In the genomic region with DNA sequence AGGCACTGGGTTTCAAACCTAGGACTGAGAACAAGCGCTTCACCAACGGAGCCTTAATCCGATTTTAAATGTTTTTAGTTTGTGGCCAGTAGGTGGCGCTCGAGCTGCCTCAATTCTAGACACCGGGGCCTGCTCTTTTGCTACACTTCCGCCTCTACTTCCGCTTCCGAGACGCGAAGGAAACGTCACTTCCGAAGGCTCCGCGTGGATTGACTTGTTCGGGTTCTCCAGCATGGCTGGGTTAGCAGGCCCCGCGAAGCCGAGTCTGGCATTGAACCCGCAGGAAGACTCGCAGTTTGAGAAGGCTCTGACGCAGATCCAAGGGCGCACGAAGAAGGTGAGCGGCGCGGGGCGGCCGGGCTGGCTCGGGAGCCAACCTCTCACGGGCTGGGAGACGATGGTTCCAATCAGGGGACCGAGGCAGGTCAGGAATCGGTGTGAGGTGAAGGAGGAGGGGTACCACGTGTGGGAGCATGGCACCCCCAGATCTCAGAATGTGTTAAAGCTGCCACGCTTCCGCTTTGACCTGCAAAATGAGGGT, we compare ENCODE assay signal across 8 mouse cellular contexts. TPM values are rescaled to one million over a fixed set of nuclear protein-coding genes. Genes with fewer than 3 reads are reported as not detected.
A peak's percentile ranks its signal among the peaks of the same experiment; 100 is the strongest.
DNase-seq lines count a peak whose midpoint lies in the region; ATAC-seq lines count a peak whose summit lies in the region.

A gene (plus strand): TSS at position 179 of the 541 bp plus-strand sequence.

- peak; percentile 90 for DNase-seq in CD8-positive naive resting alpha-beta T cell, adult 2 months (ENCODE audit: low read depth in 2 of 2, low spot score in 2 of 2)
- DNase-seq in c-Kit-positive CD71-negative TER-119-negative erythroid progenitor cells, embryonic 14.5 days (ENCODE audit: low read depth) = peak; percentile 97
- DNase-seq in forebrain, embryonic 10.5 days (ENCODE audit: extremely low spot score, low spot score) = peak; percentile 93
- peak; percentile 95 for DNase-seq in kidney, postnatal 36 days
- DNase-seq in telencephalon, adult 2 months (ENCODE audit: low read depth, low spot score) = peak; percentile 96

- peak within 1 kb of the TSS; percentile 91 for H3K4me2 ChIP-seq in heart, embryonic 16.5 days (ENCODE audit: low read depth, low read length)
- H3K4me2 ChIP-seq in liver, embryonic 15.5 days = peak within 1 kb of the TSS; percentile 86
- peak within 1 kb of the TSS; percentile 78 for H3K4me2 ChIP-seq in neural tube, embryonic 12.5 days (replicated peaks)

- peak; percentile 89; the same call in 1 of the 2 replicates for ATAC-seq in heart, embryonic 16.5 days (replicated peaks; ENCODE audit: extremely low read depth, insufficient read depth, low FRiP score)
- peak; percentile 86 for ATAC-seq in liver, embryonic 15.5 days (ENCODE audit: insufficient read depth)
- peak; percentile 94 for ATAC-seq in neural tube, embryonic 12.5 days (ENCODE audit: low FRiP score, low read depth)

- peak within 1 kb of the TSS; percentile 94 for H3K4me3 ChIP-seq in forebrain, embryonic 10.5 days
- H3K4me3 ChIP-seq in heart, embryonic 16.5 days (ENCODE audit: low read length) = peak within 1 kb of the TSS; percentile 96
- H3K4me3 ChIP-seq in liver, embryonic 15.5 days (replicated peaks) = peak within 1 kb of the TSS; percentile 86
- peak within 1 kb of the TSS; percentile 90 for H3K4me3 ChIP-seq in neural tube, embryonic 12.5 days

- peaks cover 10% of the 10 kb centered on the region for H3K4me1 ChIP-seq in forebrain, embryonic 10.5 days
- H3K4me1 ChIP-seq in heart, embryonic 16.5 days (ENCODE audit: control insufficient read depth, insufficient read depth, low read length) = peaks cover 6% of the 10 kb centered on the region
- peaks cover 17% of the 10 kb centered on the region for H3K4me1 ChIP-seq in liver, embryonic 15.5 days (replicated peaks)
- peaks cover 9% of the 10 kb centered on the region for H3K4me1 ChIP-seq in neural tube, embryonic 12.5 days

- WGBS in forebrain, embryonic 10.5 days = under 1% methylated on average over 37 of the region's 37 CpGs
- WGBS in heart, embryonic 16.5 days = under 1% methylated on average over 37 of the region's 37 CpGs
- 0% methylated on average over 37 of the region's 37 CpGs for WGBS in liver, embryonic 15.5 days (ENCODE audit: insufficient replicate concordance)
- under 1% methylated on average over 37 of the region's 37 CpGs for WGBS in neural tube, embryonic 12.5 days

- H3K36me3 ChIP-seq in forebrain, embryonic 10.5 days (replicated peaks) = peaks cover 30% of the 10 kb centered on the region
- H3K36me3 ChIP-seq in heart, embryonic 16.5 days (ENCODE audit: control insufficient read depth, insufficient read depth) = peaks cover 11% of the 10 kb centered on the region
- H3K36me3 ChIP-seq in liver, embryonic 15.5 days (replicated peaks) = peaks cover 24% of the 10 kb centered on the region
- peaks cover 16% of the 10 kb centered on the region; the same call in 1 of the 2 replicates for H3K36me3 ChIP-seq in neural tube, embryonic 12.5 days

- peak within 1 kb of the TSS; percentile 90 for H3K9ac ChIP-seq in heart, embryonic 16.5 days (ENCODE audit: low read length)
- peak within 1 kb of the TSS; percentile 75 for H3K9ac ChIP-seq in liver, embryonic 15.5 days
- peak within 1 kb of the TSS; percentile 72 for H3K9ac ChIP-seq in neural tube, embryonic 12.5 days

- no peaks in the 10 kb centered on the region for H3K9me3 ChIP-seq in forebrain, embryonic 10.5 days
- H3K9me3 ChIP-seq in heart, embryonic 16.5 days (replicated peaks; ENCODE audit: control insufficient read depth, low read length) = no peaks in the 10 kb centered on the region
- H3K9me3 ChIP-seq in liver, embryonic 15.5 days (replicated peaks) = no peaks in the 10 kb centered on the region
- no peaks in the 10 kb centered on the region for H3K9me3 ChIP-seq in neural tube, embryonic 12.5 days

- H3K27ac ChIP-seq in forebrain, embryonic 10.5 days = peak within 1 kb of the TSS; percentile 87
- 0 out of 2 replicates have a peak within 1 kb of the TSS, but pooled peaks have one; percentile 33 for H3K27ac ChIP-seq in heart, embryonic 16.5 days (ENCODE audit: low read length)
- H3K27ac ChIP-seq in liver, embryonic 15.5 days (replicated peaks) = peak within 1 kb of the TSS; percentile 25
- no peak within 1 kb of the TSS for H3K27ac ChIP-seq in neural tube, embryonic 12.5 days

- no peaks in the 10 kb centered on the region for H3K27me3 ChIP-seq in forebrain, embryonic 10.5 days (ENCODE audit: poor library complexity, severe bottlenecking)
- no peaks in the 10 kb centered on the region for H3K27me3 ChIP-seq in heart, embryonic 16.5 days (ENCODE audit: control insufficient read depth, insufficient read depth, low read length)
- peaks cover 32% of the 10 kb centered on the region for H3K27me3 ChIP-seq in liver, embryonic 15.5 days
- H3K27me3 ChIP-seq in neural tube, embryonic 12.5 days (replicated peaks) = no peaks in the 10 kb centered on the region

RNA-seq across cellular contexts. Expression of the gene that starts here (rescaled TPM):
- polyA plus RNA-seq in forebrain, embryonic 10.5 days (2016; fragmentation: Nextera tagmentation; extraction: Ambion mirVana) = 108 and 113 TPM in 2 replicates
- 43.7 and 52.1 TPM in 2 replicates for polyA plus RNA-seq in heart, embryonic 16.5 days (2015; fragmentation: Nextera tagmentation; extraction: Ambion mirVana)
- polyA plus RNA-seq in liver, embryonic 15.5 days (2015; fragmentation: Nextera tagmentation; extraction: Ambion mirVana) = 36.2 and 37.0 TPM in 2 replicates
- polyA plus RNA-seq in neural tube, embryonic 12.5 days (2016; fragmentation: Nextera tagmentation; extraction: Ambion mirVana) = 75.1 and 79.2 TPM in 2 replicates
